Mouse (Mus musculus) spleen, adult 2 months (tissue): ENCODE results near the gene Grid1.

ENCODE experiments used
- CTCF ChIP-seq: fragments of 200-500 bp; IDR thresholded peaks from 2 replicates; pipeline ENCODE4 v1.5.1; 2011; ENCODE audit warnings: mild to moderate bottlenecking, inconsistent platforms; ENCODE audit not compliant: insufficient read depth, insufficient read length, insufficient replicate concordance; ENCODE audit errors: extremely low read depth
- POLR2A ChIP-seq: fragments of 200-500 bp; IDR thresholded peaks from 2 replicates; pipeline ENCODE4 v1.6.1; 2011; ENCODE audit warnings: low read depth, low read length, inconsistent platforms

DNA sequence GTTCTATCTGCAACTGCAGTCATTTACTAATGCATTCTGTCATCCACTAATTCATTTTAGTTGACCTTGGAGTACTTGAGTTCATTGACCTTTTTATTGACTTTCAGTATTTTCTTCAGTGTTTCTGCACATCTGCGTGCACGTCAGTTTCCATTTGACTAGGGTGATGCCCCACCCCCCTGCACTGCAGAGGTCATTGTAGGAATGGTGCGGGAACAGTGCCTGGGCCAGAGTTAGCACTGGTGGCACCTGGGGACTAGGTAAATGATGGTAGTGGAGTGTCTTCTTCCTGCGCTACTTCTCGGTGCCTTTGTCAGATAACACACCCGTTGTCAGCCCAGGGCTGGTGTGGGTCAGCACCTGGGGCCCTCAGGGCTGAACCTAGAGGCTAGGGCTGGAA, 60.1 kb downstream of the Grid1 start:
- TF ChIP-seq CTCF = no peak
- TF ChIP-seq POLR2A = no peak
